Mouse (Mus musculus) urinary bladder, adult 18-20 months (tissue): ENCODE measurements around the gene Wnt7a.

ENCODE experiments used
- DNase-seq, 2 experiments: peaks; one replicate each; pipeline ENCODE4 v3.0.0; 2022; ENCODE audit warnings: low spot score in 2 of 2, mixed read lengths in 2 of 2

The Wnt7a gene

GRCm38 (mm10) chr6:91410961-91411368, at the start of gene Wnt7a:
Gene Wnt7a (minus strand): TSS chr6:91411363.
- peak in 1 of 2 experiments; percentile 23 for DNase-seq

- DNase-seq = no peak
These were observed 48.3 kb upstream of the Wnt7a start for GRCm38 (mm10) chr6:91459471-91459870.

- DNase-seq = no peak
These were observed 43.4 kb upstream of the Wnt7a start for GRCm38 (mm10) chr6:91454546-91454945.

GRCm38 (mm10) chr6:91452056-91452455, 40.9 kb upstream of the Wnt7a start:
- DNase-seq = no peak

- no peak for DNase-seq
These were observed 38.5 kb upstream of the Wnt7a start for GRCm38 (mm10) chr6:91449472-91450225.

GRCm38 (mm10) chr6:91445316-91445715, 34.2 kb upstream of the Wnt7a start:
- no peak for DNase-seq

GRCm38 (mm10) chr6:91441145-91441662, 30.0 kb upstream of the Wnt7a start:
- DNase-seq = no peak

GRCm38 (mm10) chr6:91440474-91441144, 29.4 kb upstream of the Wnt7a start:
- DNase-seq = peak; percentile 92 to 94

GRCm38 (mm10) chr6:91424151-91424550, 13.0 kb upstream of the Wnt7a start:
- DNase-seq = no peak

GRCm38 (mm10) chr6:91421629-91422028, 10.5 kb upstream of the Wnt7a start:
- no peak for DNase-seq

- no peak for DNase-seq
These were observed 6.2 kb upstream of the Wnt7a start for GRCm38 (mm10) chr6:91417291-91417845.

- DNase-seq = no peak
These were observed 5.0 kb upstream of the Wnt7a start for GRCm38 (mm10) chr6:91416146-91416545.

GRCm38 (mm10) chr6:91414890-91415289, 3.7 kb upstream of the Wnt7a start:
- no peak for DNase-seq

GRCm38 (mm10) chr6:91411369-91411981, 312 bp upstream of the Wnt7a start:
- peak; percentile 39 to 81 for DNase-seq

GRCm38 (mm10) chr6:91410168-91410780, 889 bp downstream of the Wnt7a start:
- no peak for DNase-seq

- DNase-seq = no peak
These were observed 1.6 kb downstream of the Wnt7a start for GRCm38 (mm10) chr6:91409448-91410167.

GRCm38 (mm10) chr6:91408616-91409015, 2.5 kb downstream of the Wnt7a start:
- no peak for DNase-seq

GRCm38 (mm10) chr6:91401591-91401990, 9.6 kb downstream of the Wnt7a start:
- no peak for DNase-seq

- DNase-seq = no peak
These were observed 10.6 kb downstream of the Wnt7a start for GRCm38 (mm10) chr6:91400514-91400913.

GRCm38 (mm10) chr6:91392475-91393174, 18.5 kb downstream of the Wnt7a start:
- DNase-seq = no peak
